Mouse (Mus musculus) left cerebral cortex, postnatal 4 days (tissue): ENCODE results near the gene Hexdc. TPM values are rescaled to one million over a fixed set of nuclear protein-coding genes. Genes with fewer than 3 reads are reported as not detected.

ENCODE experiments used
- total RNA-seq, 2 experiments: library from RNA; stranded (reverse); gene quantifications; 2 replicates each; pipeline ENCODE4 v1.2.3; 2021

Gene Hexdc
- total RNA-seq, 2 experiments from 2014 or later, result 54.9 to 57.3 TPM

Other genes starting within 250 kb of the Hexdc start
- gene Csnk1d, start 213.1 kb upstream of the Hexdc start, total RNA-seq, result 100 to 1,000 TPM; 137 to 141 TPM
- not detected for gene Cd7, start 165.0 kb upstream of the Hexdc start, total RNA-seq
- gene Sectm1b, start 140.9 kb upstream of the Hexdc start, total RNA-seq, result not detected
- under 1 TPM in 1 of 2 experiments, not detected in 1; 0.30 TPM for gene Sectm1a, start 123.2 kb upstream of the Hexdc start, total RNA-seq
- gene Tex19.2, start 85.8 kb upstream of the Hexdc start, total RNA-seq, result not detected
- not detected for gene Tex19.1, start 58.3 kb upstream of the Hexdc start, total RNA-seq
- gene Uts2r, start 44.2 kb upstream of the Hexdc start, total RNA-seq, result not detected
- 1 to 10 TPM; 7.7 to 8.0 TPM for gene Ogfod3, start 278 bp downstream of the Hexdc start, total RNA-seq
- gene Cybc1, start 24.9 kb downstream of the Hexdc start, total RNA-seq, result 10 to 100 TPM; 24.0 to 27.3 TPM
- gene Narf, start 32.8 kb downstream of the Hexdc start, total RNA-seq, result 10 to 100 TPM; 70.6 to 73.2 TPM
- 100 to 1,000 TPM; 115 to 116 TPM for gene Foxk2, start 55.6 kb downstream of the Hexdc start, total RNA-seq
- gene Wdr45b, start 150.0 kb downstream of the Hexdc start, total RNA-seq, result 10 to 100 TPM; 57.3 to 64.8 TPM
- gene Rab40b, start 183.8 kb downstream of the Hexdc start, total RNA-seq, result 10 to 100 TPM; 13.6 to 16.4 TPM
- gene Fn3krp, start 217.0 kb downstream of the Hexdc start, total RNA-seq, result 10 to 100 TPM; 17.9 to 18.1 TPM
- 1 to 10 TPM; 4.9 to 5.7 TPM for gene Fn3k, start 230.5 kb downstream of the Hexdc start, total RNA-seq
- 10 to 100 TPM; 68.4 to 75.2 TPM for gene Tbcd, start 247.5 kb downstream of the Hexdc start, total RNA-seq